Mouse (Mus musculus) neural tube, embryonic 11.5 days (tissue): ENCODE results near the gene Olfr172. TPM values are rescaled to one million over a fixed set of nuclear protein-coding genes. Genes with fewer than 3 reads are reported as not detected.

Experiments
- ATAC-seq: fragments of 200-750 bp; cut with Nextera tagmentation; 2 replicates; pipeline ENCODE4 v1.8.0; 2017; ENCODE audit warnings: moderate number of reproducible peaks, mild to moderate bottlenecking, moderate TSS enrichment, moderate library complexity; ENCODE audit not compliant: insufficient read depth, low FRiP score, low TSS enrichment
- DNase-seq: peaks from one replicate; pipeline ENCODE4 v3.0.0-alpha.2; 2015; ENCODE audit warnings: low spot score
- H3K27ac ChIP-seq: fragments of 300-500 bp; sonication (generic); 2 replicates; pipeline ENCODE4 v1.5.1; 2014; ENCODE audit warnings: low read depth, mild to moderate bottlenecking, low read length
- H3K27me3 ChIP-seq: fragments of 300-500 bp; sonication (generic); 2 replicates; pipeline ENCODE4 v1.6.1; 2014; ENCODE audit warnings: mild to moderate bottlenecking, low read length, mixed read lengths; ENCODE audit not compliant: control insufficient read depth, insufficient read depth
- H3K36me3 ChIP-seq: fragments of 300-500 bp; sonication (generic); 2 replicates; pipeline ENCODE4 v1.6.1; 2014; ENCODE audit warnings: mild to moderate bottlenecking, low read length, moderate library complexity, mixed read lengths; ENCODE audit not compliant: control insufficient read depth, insufficient read depth
- H3K4me1 ChIP-seq: fragments of 300-500 bp; sonication (generic); 2 replicates; pipeline ENCODE4 v1.6.1; 2014; ENCODE audit warnings: low read length, mixed read lengths; ENCODE audit not compliant: control insufficient read depth, insufficient read depth
- H3K4me2 ChIP-seq: fragments of 300-500 bp; sonication (generic); 2 replicates; pipeline ENCODE4 v1.6.1; 2014; ENCODE audit warnings: low read depth, mild to moderate bottlenecking, moderate library complexity
- H3K4me3 ChIP-seq: fragments of 300-500 bp; sonication (generic); 2 replicates; pipeline ENCODE4 v1.5.1; 2014; ENCODE audit warnings: low read depth, low read length
- H3K9ac ChIP-seq: fragments of 300-500 bp; sonication (generic); 2 replicates; pipeline ENCODE4 v1.6.1; 2014; ENCODE audit warnings: mild to moderate bottlenecking, low read length
- H3K9me3 ChIP-seq: fragments of 300-500 bp; sonication (generic); 2 replicates; pipeline ENCODE4 v1.6.1; 2016; ENCODE audit warnings: low read length; ENCODE audit not compliant: control insufficient read depth
- WGBS: fragments of 180-500 bp; shearing (Covaris S2); extraction: QIAGEN DNeasy Blood & Tissue Kit; methylation state at CpG from one replicate; pipeline ENCODE4 v1.1.7; 2014; 5-methylcytosine and 5-hydroxymethylcytosine counted together
- polyA plus RNA-seq: library from polyadenylated mRNA; unstranded; fragments of >200 nt; fragmentation: Nextera tagmentation; extraction: Ambion mirVana; gene quantifications from 2 replicates; pipeline ENCODE4 v1.2.1, GENCODE M21; 2014

The Olfr172 gene
- polyA plus RNA-seq, 1 experiment from 2014 or later: not detected

- Histone ChIP-seq H3K36me3 (peaks cover 5% of the 10 kb centered on the region; the same call in 1 of the 2 replicates), H3K27ac (peak within 1 kb of the TSS; percentile 83)
- 2% methylated on average over 34 of the region's 35 CpGs for WGBS
Observed at GRCm38 (mm10) chr16:58727477-58728131, 35.4 kb downstream of the Olfr172 start, which contains the start of gene Cldnd1. Gene Cldnd1 (plus strand): TSS chr16:58727910.

GRCm38 (mm10) chr16:58726680-58727476 is 36.1 kb downstream of the Olfr172 start:
- H3K4me2 ChIP-seq: no peak overlapping the region
- no peak overlapping the region for H3K9ac ChIP-seq
- peaks cover 4% of the 10 kb centered on the region for H3K4me1 ChIP-seq
- no peak overlapping the region for H3K4me3 ChIP-seq
- ATAC-seq (no peak), DNase-seq (no peak)
- H3K36me3 ChIP-seq: peaks cover 4% of the 10 kb centered on the region; the same call in 1 of the 2 replicates
- no peaks in the 10 kb centered on the region for H3K27me3 ChIP-seq
- WGBS: 82% methylated on average over 11 of the region's 11 CpGs
- no peak overlapping the region for H3K27ac ChIP-seq
- H3K9me3 ChIP-seq: no peaks in the 10 kb centered on the region

More at GRCm38 (mm10) chr16:58727477-58728131, 35.4 kb downstream of the Olfr172 start, which contains the start of gene Cldnd1:
- H3K9ac ChIP-seq: peak within 1 kb of the TSS; percentile 78
- peak within 1 kb of the TSS; percentile 74 for H3K4me3 ChIP-seq
- H3K9me3 ChIP-seq: no peaks in the 10 kb centered on the region
- peak within 1 kb of the TSS; percentile 54 for H3K4me2 ChIP-seq
- ATAC-seq: peak; percentile 100
- peaks cover 4% of the 10 kb centered on the region for H3K4me1 ChIP-seq
- no peaks in the 10 kb centered on the region for H3K27me3 ChIP-seq
- peak; percentile 98 for DNase-seq

- ATAC-seq (no peak), DNase-seq (no peak)
- H3K27me3 ChIP-seq: no peaks in the 10 kb centered on the region
- no peak overlapping the region for H3K9ac ChIP-seq
- H3K4me1 ChIP-seq: no peaks in the 10 kb centered on the region
- H3K36me3 ChIP-seq: no peaks in the 10 kb centered on the region
- no peaks in the 10 kb centered on the region for H3K9me3 ChIP-seq
- H3K27ac ChIP-seq: no peak overlapping the region
- no peak overlapping the region for H3K4me2 ChIP-seq
- WGBS: 90% methylated on average over 2 of the region's 2 CpGs
- no peak overlapping the region for H3K4me3 ChIP-seq
Observed at GRCm38 (mm10) chr16:58722292-58722691, 40.7 kb downstream of the Olfr172 start.

GRCm38 (mm10) chr16:58718666-58719120 is 44.3 kb downstream of the Olfr172 start, which contains the start of gene Gpr15:
Gene Gpr15 (minus strand): TSS chr16:58719070.
- Histone ChIP-seq H3K9ac (no peak within 1 kb of the TSS), H3K9me3 (no peaks in the 10 kb centered on the region), H3K4me3 (no peak within 1 kb of the TSS), H3K4me1 (no peaks in the 10 kb centered on the region), H3K4me2 (no peak within 1 kb of the TSS), H3K27me3 (no peaks in the 10 kb centered on the region), H3K27ac (no peak within 1 kb of the TSS), H3K36me3 (no peaks in the 10 kb centered on the region)
- ATAC-seq (no peak), DNase-seq (no peak)
- 92% methylated on average over 7 of the region's 7 CpGs for WGBS

GRCm38 (mm10) chr16:58715018-58715417 is 48.0 kb downstream of the Olfr172 start:
- H3K36me3 ChIP-seq: no peaks in the 10 kb centered on the region
- no peaks in the 10 kb centered on the region for H3K27me3 ChIP-seq
- DNase-seq (no peak), ATAC-seq (no peak)
- H3K27ac ChIP-seq: no peak overlapping the region
- H3K4me2 ChIP-seq: no peak overlapping the region
- WGBS: 63% methylated on average over 4 of the region's 4 CpGs
- no peak overlapping the region for H3K9ac ChIP-seq
- no peaks in the 10 kb centered on the region for H3K9me3 ChIP-seq
- H3K4me3 ChIP-seq: no peak overlapping the region
- no peaks in the 10 kb centered on the region for H3K4me1 ChIP-seq

GRCm38 (mm10) chr16:58713128-58713527 is 49.8 kb downstream of the Olfr172 start:
- no peak for DNase-seq
- no peaks in the 10 kb centered on the region for H3K9me3 ChIP-seq
- no peak overlapping the region for H3K9ac ChIP-seq
- H3K27ac ChIP-seq: no peak overlapping the region
- H3K36me3 ChIP-seq: no peaks in the 10 kb centered on the region
- H3K4me3 ChIP-seq: no peak overlapping the region
- no peaks in the 10 kb centered on the region for H3K27me3 ChIP-seq
- H3K4me2 ChIP-seq: no peak overlapping the region
- no peak for ATAC-seq
- 96% methylated on average over 1 of the region's 1 CpGs for WGBS
- no peaks in the 10 kb centered on the region for H3K4me1 ChIP-seq

GRCm38 (mm10) chr16:58712221-58712620 is 50.8 kb downstream of the Olfr172 start:
- Histone ChIP-seq H3K36me3 (no peaks in the 10 kb centered on the region), H3K9me3 (no peaks in the 10 kb centered on the region), H3K4me3 (no peak overlapping the region), H3K4me1 (no peaks in the 10 kb centered on the region), H3K4me2 (no peak overlapping the region), H3K9ac (no peak overlapping the region), H3K27me3 (no peaks in the 10 kb centered on the region), H3K27ac (no peak overlapping the region)
- no peak for DNase-seq
- ATAC-seq: no peak
- WGBS: 71% methylated on average over 8 of the region's 8 CpGs
